Mouse (Mus musculus): Measurements from ENCODE around the gene Ppp4c.

- TF ChIP-seq EP300 (IDR thresholded peaks at IDR 0.05; ENCODE audit: insufficient read depth, low read depth, low read length) (0 out of 2 replicates have a peak, but pooled peaks have one; percentile 9), CTCF (IDR thresholded peaks at IDR 0.05; ENCODE audit: low read depth, low read length) (peak; percentile 90), POLR2A (IDR thresholded peaks at IDR 0.05; ENCODE audit: insufficient read depth, low read length) (no peak)
Measured at GRCm38 (mm10) chr7:126779983-126780970, 12.0 kb downstream of the Ppp4c start.

Measured in ES-Bruce4 (cell line).